Mouse (Mus musculus) cerebellum, postnatal 25 days (tissue): ENCODE data around the gene Gng12.
"Not testable (repeated sequence)": the region's sequence is repeated elsewhere in the genome, so short reads cannot be mapped to it uniquely, and the experiment has no call there.

Experiments used
- DNase-seq, 2 experiments: peaks; one replicate each; pipeline ENCODE4 v3.0.0; 2021; ENCODE audit warnings: mixed read lengths in 2 of 2

The Gng12 gene

GRCm38 (mm10) chr6:67030846-67031245 lies 134.6 kb downstream of the Gng12 start:
- no peak for DNase-seq

GRCm38 (mm10) chr6:67032551-67032950 lies 136.4 kb downstream of the Gng12 start:
- not testable (repeated sequence) for DNase-seq

GRCm38 (mm10) chr6:67032972-67033371 lies 136.8 kb downstream of the Gng12 start:
- not testable (repeated sequence) for DNase-seq

- DNase-seq: no peak
Measured at GRCm38 (mm10) chr6:67033604-67034003, 137.4 kb downstream of the Gng12 start.

- DNase-seq: no peak
Measured at GRCm38 (mm10) chr6:67034331-67035130, 138.3 kb downstream of the Gng12 start.

DNA sequence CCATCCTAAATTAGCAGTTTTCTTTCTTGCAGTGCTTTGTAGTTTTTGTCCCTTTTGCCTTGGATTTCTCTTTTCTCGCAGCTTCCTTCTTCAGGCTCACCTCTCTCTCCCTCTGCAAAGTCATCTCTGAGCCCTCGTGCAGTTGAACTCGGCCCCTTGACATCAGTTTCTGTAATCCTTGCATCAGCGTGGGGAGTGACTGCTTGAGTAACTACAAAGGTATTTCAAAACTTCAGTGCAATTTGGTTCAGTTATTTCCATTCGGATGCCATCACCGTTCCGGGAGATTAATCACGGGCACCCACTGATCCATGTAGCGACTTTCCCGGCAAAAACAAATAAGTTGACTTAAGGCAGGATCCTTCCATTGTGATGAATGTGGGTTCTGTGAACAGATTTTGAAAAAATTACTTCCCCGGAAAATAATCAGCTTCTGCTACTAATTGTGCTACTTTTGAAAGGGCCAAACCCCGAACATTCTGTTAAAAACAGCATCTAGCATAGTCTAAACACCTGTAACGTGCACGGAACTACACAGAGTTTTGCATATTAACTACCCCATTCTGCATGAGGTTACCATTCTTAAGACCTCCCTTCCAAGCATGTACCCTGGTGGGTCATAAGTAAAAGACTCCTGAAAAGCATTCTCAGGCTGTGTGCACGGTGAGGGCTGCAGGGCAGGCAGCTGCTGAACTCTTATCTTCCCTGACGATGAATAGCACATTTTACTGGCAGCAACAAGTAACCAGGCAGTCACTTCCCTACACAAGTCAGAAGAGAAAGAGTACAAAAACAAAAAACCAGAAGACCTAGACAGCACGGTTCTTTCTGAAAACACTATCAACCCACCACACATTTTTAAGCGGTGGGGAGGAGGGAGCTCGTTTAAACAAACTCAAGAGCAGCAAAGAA lies 139.4 kb downstream of the Gng12 start:
- peak in 1 of 2 experiments; percentile 15 for DNase-seq

DNA sequence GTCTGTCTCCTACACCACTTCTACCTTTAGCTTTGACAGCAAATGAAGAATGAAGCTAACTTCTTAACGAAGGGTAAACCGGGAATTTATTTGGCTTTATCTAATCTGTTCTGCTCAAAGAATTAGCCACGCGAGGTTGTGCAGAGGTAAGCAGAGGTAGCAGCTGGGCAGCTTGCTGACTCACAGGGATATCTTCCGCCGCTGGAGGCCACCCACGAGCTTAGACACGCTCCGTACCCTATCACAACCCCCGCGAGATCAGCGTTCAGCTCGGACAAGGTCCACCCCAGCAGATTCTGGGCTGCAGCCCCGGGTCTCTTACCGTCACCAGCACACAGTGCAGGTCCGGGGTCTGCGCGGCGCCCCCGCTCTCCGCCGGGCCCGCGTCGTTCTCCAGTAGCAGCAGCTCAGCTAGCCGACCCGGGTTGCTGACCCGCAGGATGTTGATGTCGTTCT lies 140.2 kb downstream of the Gng12 start:
- peak; percentile 79 to 82 for DNase-seq

DNA sequence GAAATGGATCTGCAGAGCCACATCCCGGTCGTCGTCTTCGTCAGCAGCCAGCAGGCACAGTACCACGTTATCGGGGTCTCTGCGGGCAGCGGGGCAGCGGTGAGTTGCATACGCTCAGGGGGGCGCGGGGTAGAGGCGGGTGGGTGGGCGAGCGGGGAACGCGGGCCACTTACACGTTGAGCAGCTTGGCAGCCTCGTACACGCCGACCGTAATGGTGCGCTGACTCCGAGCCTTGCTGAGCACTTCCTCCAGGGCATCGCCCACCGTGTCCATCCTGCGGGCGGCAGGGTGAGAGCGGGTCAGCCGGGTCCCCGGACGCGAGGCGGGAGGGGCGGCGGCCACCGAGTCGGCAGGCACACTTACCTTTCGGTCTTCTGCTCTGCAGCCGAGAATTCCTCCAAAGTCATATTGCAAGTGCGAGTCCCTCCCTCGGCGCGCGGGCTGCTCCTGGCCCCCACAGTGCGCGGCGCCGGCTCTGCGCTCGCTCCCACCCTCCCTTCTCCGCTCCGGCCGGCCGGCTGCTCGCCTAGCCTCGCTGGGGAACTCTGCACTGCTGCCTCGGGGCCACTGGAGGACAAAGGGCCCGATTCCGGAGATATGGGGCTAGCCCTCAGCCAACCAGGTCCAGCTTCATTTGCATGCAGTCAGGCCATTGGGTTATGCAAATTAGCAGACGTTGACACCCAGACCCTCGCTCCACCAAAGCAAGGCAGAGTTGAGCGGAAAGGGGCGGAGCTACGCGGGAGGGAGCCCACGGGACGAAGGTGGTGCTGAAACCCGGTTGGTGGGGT lies 140.8 kb downstream of the Gng12 start, which contains the start of gene Gadd45a:
Gene Gadd45a, minus strand, starts transcription at position 621 of the 792 bp plus-strand sequence.
- peak; percentile 98 to 99 for DNase-seq

- no peak for DNase-seq
Measured at GRCm38 (mm10) chr6:67038964-67039363, 142.8 kb downstream of the Gng12 start.

- no peak for DNase-seq
Measured at GRCm38 (mm10) chr6:67040904-67041410, 144.8 kb downstream of the Gng12 start.

- no peak for DNase-seq
Measured at GRCm38 (mm10) chr6:67045424-67045823, 149.2 kb downstream of the Gng12 start.

- DNase-seq: no peak
Measured at GRCm38 (mm10) chr6:67046937-67047336, 150.7 kb downstream of the Gng12 start.

DNA sequence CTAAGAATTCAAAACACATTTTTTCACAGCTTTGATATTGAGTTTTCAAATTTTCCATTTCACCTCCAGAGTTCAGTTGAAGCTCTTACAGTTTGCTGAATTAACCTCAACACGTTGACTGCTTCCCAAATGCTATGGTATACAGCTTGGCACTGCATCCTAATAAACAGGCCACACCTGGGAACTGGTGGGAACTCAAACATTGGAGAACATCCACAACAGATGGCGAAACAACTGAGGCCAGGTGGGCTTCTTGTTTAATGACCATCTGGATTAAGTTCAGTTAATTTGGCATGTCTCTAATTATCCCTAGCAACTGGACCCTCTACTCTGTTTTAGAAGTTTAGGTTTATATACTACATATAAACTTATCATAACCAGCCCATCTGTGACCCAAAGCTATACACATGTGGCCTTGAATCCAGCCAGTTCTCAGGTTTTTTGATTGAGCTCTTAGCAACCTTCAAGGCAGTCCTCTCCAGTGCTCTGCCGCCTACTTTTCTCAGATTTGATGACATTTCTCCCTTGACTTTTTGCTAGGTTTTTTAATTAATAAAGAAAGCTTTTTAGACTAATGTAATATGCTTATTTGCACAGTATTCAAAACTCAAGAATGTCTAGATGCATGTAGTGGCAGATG lies 152.0 kb downstream of the Gng12 start:
- DNase-seq: no peak

DNA sequence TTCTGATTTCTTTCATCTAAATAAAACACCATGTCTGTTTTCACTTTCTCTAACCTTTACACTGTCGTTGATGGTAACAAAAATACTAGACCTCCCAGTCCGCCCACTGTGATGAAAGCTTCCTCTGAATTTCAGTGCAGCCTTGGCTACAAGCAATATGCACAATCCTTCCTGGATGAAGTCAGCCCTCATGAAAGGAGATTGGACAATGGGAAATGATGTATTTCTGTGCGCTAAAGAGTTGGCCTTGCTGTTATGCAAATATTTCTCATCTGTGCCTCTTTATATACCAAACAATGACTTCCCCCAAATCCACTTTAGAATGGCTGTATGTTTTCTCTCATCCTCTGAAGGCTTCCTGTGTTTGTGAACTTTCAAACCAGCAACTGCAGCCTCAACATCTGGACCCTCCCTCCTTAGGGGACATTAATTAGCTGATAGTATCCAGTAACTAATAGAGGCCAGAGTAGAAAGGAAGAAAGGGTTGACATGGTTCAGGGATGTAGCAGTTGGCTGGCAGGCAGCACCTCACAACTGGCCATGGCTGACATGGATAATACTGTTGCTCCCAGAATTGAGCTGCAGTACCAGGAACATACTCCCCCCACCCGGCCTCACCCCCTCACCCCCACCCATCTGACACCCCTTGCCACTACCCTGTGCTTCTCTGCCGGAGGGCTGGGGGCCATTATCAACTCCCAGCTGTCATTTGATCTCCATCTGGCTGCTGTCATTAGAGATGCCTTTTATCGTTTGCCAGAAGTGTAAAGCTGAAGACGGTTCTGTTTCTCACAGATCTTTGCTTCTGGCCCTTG lies 152.9 kb downstream of the Gng12 start:
- no peak for DNase-seq

DNA sequence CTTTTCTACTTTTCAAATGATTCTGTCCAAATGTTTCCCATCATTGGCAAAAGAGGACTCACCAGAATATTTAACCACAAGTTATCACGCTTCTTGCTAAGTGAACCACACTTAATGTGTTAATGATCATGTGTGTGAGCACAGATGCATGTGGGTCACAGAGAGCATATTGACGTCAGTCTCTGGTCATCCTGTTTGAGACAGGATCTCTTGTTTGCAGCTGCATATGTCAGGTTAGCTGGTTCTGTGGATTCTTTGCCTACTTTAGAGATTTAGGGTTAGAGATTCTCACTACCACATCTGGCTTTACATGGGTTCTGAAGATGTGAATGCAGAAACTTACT lies 153.5 kb downstream of the Gng12 start:
- DNase-seq: no peak

DNA sequence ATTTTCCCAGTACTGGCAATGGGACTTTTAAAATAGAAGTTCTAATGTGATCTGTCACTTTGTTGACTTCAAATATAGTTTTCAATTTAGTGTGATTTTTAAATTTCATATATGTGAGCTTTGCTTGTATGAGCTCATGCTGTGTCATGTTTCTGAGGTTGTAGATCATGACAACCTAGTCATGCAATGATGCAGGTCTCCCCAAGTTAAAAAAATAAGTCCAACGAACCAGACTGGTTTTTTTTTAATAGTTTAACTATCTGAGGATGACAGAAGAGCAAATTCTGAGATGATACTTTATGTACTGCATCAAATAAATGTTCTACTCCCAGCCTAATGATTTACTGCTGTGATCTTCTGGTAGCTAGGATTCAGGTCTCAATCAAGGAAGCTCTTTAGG lies 153.9 kb downstream of the Gng12 start:
- DNase-seq: no peak

DNA sequence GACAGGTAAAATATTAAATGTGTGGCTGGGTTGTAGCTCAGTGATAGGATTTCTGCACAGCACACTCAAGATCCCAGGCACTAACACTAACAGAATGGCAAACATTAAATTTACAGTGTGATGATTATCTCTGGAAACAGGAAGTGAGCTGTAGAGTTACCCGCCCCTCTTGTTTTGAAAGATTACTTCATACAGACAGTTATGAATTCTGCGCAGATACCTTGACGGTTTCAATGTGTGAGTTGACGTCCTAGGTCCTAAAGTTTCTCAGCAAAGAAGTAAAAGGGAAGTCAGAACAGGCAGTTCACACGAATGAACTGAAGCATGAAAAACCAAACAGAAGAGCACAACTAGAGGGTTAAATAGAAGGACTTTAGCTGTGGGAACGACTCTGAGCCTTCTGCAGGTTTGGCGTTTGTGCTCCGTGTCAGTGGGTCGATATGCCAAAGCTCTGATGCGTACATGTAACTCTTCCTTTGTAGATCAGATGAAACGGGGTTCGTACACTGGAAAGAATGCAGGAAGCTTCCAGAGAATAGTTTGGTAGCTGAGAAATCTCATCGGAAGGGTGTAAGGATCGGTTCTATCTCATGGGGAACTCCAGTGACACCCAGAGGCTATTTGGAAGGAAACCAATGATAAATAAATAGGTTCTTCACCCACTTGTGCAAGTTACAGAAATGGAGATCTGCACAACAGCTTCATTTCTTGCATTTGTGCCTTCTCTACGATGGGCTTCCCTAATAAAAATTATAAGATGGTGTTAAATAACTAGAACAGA lies 160.1 kb downstream of the Gng12 start:
- no peak for DNase-seq

GRCm38 (mm10) chr6:67056889-67057564 lies 160.8 kb downstream of the Gng12 start:
- DNase-seq: no peak

- DNase-seq: no peak
Measured at GRCm38 (mm10) chr6:67057574-67057973, 161.4 kb downstream of the Gng12 start.
